Mouse (Mus musculus) B cell, adult 2 months (primary cell): ENCODE results near the gene Snrpd3.
"Not testable (repeated sequence)": the region's sequence is repeated elsewhere in the genome, so short reads cannot be mapped to it uniquely, and the experiment has no call there.

Experiments used
- DNase-seq, 2 experiments: peaks; one replicate each; pipeline ENCODE4 v3.0.0; 2022

Gene Snrpd3

DNA sequence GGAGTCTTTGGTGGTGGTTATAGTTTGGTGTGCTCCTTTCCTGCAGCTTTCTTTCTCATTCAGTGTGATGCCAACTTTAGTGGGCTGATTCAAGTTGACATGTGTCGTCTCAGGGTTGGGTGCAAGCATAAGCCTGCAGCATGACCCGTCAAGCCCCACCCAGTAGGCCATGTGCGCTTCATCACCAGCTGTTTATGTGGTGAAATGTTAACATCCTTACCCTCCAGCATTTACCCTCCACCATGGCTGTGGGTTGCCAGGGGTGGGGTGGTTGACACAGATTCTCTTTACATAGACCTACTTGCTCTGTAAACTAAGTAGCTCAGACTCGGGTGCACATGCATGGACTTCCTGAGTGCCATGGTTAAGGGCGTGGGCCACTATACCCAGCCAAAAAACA, 18.8 kb downstream of the Snrpd3 start:
- DNase-seq: no peak

DNA sequence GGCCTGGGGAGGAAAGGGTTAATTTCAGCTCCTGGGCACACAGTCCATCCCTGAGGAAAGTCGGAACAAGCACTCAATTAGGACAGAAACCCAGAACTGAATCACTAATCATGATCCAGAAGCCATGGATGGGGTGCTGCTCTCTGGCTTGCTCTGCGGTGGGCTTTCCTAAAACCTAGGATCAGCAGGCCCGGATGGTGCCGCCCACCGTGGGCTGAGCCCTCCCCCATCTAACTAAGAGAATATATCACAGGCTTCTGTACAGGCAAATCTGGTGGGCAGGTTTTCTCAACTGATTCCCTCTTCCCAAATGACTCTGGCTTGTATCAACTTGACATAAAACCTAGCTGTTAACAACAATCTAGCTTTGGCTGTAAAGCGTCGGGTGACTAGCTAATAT, 30.6 kb downstream of the Snrpd3 start:
- DNase-seq: no peak

DNA sequence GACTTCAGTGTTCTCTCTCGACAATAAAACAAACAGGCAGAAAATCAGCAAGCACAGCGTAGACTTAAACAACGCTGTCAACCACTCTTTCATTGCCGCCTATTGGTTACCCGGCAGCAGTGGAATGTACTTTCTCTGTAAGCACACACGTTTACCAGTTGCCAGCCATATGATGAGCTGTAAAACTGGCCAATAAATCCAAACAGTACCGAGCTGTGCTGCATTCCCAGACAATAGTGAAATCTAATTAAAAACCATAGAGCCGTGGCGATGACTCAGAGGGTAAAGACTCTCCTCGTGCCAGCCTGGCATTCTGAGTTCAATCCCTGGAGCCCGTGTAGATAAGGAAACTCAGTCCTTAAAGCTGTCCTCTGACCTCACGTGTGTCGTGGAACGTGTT, 31.1 kb downstream of the Snrpd3 start:
- no peak for DNase-seq

DNA sequence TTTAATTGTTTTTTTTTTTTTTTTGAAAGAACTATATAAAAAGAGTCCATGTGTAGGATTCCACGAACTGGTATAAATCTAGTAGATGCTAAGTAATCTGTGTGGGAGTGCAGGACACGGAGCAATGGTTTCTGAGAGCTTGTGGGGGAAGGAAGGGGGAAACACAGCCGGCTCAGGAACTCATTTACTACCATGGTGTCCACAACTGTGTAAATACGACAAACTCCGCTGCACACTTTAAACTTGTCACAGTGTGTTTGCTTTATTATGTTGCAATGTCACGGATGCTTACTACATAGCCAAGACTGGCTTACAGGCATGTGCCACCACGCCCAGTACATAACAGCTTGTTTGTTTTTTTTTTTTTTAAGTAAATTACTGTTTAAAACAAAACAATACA, 32.5 kb downstream of the Snrpd3 start:
- no peak for DNase-seq

DNA sequence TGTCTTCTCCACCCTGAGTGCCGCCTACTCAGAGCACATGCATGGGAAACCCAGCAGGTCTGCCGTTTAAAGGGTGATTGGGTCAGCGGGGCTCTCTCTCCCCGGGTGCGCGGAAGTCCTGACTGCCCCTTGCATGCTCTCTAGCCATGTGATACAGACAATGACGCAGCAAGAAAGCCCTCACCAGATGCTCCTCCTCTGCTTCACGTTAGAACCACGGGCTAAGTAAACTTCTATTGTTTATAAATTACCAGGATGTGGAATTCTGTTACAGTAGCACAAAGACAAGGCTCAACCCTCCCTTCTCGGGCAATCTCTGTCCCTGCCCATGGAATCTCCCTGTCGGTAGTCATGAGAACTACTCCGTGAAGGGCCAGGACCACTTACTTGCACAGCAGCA, 33.8 kb downstream of the Snrpd3 start:
- no peak for DNase-seq

DNA sequence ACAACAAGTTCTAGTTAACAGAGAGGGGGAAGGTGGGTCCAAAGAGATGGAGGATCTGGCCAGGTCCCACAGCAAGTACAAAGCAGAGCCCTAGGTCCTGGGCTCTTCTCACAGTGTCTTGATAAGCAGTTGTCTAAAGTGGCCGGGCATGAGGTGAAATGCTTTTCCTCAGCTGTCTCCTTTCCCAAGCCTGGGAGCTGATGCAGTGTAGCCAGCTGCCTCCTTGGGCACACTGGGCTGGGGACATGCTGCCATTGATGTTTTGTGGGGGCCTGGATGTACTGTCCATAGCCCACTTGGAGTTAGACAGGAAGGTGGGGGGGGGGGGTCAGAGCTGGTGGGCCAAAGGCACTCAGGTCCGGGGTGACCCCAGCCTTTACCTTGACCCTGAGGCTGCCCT, 34.8 kb downstream of the Snrpd3 start:
- no peak for DNase-seq

DNA sequence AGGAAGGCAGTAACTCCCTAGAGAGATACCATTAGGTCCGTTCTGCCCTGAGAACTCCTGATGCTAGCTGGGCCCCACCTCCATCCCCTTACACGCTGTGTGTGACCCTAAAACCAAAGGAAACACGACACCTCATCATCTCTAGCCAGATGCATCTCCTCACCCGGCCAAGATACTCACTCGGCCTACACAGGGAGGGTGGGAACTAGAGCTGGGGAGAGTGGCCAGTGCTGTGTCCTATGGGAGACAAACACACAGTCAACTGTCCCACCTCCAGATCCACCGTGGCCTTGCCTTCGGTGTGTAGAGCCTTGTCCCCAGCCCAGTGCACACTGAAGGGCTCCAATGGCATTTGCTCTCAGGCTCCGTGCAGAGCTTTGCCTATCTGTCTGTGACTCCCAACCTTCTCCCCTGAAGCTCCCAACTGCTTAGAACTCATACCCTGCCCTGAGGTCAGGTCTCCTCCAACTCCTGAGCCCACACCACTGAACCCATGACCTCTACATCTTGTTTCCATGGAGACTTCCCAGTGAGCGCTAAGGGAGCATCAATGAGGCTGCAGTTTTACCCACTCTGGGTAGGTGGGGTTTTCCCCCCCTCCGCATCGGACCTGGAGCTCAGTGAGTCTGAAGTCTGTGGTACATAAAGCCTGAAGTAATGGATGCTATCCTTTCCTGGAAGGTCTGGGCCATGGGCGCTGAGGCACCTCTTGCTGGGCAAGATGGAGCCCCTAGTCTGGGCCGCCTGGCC, 35.5 kb downstream of the Snrpd3 start:
- no peak for DNase-seq

DNA sequence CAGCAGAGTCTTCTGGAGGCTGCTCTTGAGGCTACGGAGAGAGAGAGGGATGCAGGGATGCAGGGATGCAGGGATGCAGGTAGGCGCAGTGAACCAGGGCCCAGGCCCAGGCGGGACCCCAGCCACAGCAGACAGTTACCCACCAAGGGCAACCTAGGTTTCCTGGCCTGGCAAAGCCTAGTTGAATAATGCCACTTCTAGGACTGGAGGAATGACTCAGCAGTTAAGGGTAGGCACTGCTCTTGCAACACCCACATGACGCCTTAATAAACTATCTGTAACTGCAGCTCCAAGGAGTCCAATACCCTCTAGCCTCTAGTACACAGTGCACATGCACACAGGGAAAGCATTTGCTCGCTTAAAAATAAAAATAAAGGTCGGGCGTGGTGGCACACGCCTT, 36.7 kb downstream of the Snrpd3 start:
- no peak for DNase-seq

DNA sequence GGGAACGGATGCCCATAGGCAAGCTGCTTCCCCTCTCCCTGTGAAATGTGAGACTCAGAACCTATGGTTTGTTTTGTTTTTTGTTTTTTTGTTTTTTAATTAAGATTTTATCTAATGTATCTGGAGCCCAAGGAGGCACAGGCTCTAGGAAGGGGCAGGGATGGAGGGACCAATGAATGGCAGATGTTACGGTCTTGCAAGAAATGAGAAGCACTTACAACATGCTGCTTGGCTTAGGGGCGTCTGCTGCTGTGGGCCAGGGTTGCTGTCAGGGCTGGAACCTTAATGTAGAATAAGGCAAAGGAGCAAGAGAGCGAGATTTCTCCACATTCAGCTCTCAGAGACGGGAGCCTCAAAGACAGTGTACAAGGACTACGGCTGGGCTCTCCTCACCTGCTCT, 38.2 kb downstream of the Snrpd3 start:
- no peak for DNase-seq

DNA sequence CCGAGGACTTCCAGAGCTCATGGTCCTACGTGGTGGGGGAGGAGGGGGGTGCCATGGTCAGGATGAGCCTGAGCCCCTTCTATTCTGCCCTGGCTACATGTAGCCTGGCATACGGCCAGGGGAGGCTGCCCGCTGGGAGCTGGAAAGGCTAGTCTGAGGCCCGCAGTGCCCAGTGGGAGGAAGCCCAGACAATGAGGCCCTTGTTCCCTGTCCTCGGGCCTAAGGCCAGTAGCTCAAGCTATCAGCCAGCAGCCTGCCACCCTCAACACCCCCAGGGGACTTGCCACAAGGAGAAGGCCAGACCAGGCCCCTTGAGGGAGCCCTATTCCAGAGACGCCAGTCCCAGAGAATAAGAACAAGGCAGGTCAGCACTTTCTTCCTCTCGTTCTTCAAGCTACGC, 38.7 kb downstream of the Snrpd3 start:
- no peak for DNase-seq

DNA sequence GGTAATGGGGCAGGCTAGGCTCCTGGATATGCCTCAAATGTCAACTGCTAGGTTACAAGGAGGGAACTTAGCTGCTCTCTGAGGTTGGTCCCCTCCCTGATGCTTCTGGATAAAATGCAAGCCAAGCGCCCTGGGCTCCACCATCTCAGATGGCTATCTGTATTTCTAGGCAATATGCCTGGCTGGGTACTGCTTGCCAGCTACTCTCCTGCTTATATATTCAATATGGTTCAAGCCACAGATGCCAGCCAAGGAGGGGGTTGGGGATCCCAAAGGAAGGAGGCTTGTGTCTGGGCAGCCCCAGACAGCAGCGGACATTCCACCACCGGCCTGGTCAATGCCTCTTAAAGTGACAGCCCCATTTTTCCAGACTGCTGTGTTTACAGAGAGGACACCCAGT, 41.2 kb downstream of the Snrpd3 start:
- no peak for DNase-seq

DNA sequence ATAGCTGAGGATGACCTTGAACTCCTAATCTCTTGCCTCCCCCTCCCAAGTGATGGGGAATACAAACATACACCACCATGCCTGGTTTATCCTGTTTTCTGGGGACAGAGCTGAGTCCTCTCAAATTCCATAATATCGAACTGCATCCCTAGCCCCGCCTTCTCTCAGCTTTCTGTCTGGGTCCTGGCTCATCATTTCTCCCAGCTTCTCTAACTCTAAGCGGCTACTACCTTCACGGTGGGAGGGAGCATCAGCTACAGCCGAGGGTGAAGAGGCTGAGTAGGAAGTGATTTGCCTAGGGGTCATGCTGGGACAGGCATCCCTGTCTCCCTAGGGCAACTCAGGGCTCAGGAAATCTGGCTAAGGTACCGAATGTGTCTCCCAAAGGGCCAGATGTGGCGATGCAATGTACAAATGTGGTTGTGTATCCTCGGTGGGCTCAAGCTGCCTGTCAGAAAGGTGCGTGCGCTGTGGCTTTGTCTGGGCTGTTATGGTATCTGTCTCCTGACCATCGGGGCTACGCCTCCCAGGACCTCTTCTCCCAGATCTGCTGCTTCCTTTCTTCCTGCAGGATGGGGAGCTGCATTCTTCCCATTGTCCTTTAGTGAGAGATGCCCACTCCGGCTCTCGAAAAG, 41.8 kb downstream of the Snrpd3 start:
- DNase-seq: no peak

DNA sequence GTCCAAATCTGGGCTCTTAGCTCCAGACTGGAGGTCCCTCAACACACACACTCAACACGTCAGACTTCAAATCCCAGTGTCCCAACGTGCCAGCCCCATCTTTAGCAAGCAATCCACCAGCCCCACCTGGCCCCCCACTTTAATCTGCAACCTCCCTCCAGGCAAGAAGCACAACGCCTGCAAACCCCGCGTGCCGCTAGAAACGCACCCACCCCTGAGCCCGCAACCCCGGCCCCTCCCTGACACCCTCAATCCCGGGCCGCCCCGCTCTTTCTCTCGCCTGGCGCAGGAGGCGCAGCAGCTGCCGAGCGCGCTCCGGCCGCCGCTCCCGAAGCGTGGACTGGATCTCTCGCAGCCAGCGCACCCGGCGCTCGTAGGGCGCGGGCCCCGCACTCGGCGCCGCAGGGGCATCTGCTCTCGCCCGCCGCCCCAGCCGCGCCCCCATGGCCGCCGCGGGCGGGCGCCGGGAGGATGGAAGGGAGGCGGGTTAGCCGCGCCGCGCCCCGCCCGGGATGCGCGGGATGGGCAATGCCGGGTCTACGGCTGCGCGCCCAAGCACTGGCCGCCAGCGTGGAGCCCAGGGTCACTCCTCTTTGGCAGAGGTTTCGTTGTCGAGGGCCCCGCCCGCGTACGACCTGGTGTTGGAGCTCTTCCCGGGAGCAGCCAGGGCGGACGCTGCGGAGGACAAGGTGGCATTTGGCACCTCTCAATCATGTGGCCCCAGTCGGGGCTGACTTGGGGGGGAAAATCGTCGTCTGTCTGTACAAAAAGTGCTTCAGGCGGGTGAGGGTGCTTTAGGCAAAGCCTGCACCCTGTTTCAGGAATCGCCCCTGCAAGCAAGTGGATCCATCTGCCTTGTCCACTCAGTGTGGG, 42.6 kb downstream of the Snrpd3 start, which contains the start of gene Lrrc75b:
Lrrc75b (minus strand) TSS at position 655 of the 873 bp plus-strand sequence.
- peak; percentile 14 to 20 for DNase-seq

DNA sequence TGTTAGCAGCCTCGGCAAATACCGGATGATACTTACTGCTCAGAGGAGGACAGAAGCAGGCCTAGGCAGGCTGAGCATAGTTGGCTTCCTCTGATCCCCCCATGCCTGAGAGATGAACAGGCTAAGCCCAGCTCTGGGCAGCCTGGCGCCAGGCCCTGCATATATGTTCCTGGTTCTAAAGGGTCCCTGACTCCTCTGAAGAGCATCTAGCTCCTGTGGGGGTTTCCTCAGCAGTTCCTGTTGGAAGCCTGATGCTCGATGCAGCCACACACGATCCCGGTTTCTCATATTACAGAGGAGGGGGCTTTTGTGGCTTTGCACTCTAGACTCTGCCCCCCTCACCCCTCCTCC, 43.2 kb downstream of the Snrpd3 start:
- DNase-seq: no peak

DNA sequence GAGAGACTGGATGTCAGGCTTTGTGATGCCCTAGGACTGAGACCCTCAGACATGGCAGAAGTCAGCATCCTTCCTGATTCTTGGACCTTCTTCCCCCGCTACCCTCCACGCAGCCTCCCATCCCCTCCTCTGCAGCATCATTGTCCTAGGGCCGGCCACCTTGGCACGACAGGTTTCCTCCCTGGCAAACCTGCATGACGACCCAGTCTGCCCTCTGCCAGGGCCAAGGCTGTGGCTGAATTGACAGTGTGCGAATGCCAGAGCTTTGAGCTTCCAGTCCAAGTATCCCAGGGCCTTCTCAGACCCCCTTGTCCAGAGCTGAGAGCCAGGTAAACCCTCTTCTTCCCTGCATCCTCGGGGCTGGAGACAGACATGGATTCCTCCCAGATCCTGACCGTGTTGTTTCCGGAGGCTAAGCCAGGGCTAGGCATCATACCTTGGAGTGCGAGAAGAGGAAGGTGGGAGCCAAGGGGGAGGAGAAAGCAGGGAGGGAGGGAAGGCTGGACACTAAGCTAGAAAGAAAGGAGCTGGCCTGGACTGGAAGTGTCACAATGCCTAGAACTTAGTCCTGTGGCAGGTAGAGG, 43.8 kb downstream of the Snrpd3 start, which contains the start of gene Ggt1:
Ggt1 (plus strand) TSS at position 534 of the 584 bp plus-strand sequence.
- DNase-seq: no peak

DNA sequence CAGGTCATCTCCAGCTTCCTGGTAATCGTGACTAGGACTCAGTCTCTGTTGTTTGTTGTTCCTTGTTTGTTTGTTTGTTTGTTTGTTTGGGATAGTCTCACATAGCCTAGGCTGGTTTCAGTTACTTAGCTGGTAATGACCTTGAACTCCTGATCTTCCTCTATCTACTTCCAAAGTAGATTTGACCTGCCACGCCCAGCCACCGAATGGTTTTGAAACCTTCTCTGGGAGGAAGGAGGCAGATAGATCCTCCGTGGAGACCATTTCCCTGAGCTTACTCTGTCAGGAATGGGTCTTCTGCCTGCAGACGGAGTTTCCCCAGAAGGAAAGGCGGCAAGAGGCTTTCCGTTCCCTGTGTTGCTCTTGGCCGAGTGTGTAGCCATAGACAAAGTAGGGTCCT, 45.2 kb downstream of the Snrpd3 start:
- no peak for DNase-seq

DNA sequence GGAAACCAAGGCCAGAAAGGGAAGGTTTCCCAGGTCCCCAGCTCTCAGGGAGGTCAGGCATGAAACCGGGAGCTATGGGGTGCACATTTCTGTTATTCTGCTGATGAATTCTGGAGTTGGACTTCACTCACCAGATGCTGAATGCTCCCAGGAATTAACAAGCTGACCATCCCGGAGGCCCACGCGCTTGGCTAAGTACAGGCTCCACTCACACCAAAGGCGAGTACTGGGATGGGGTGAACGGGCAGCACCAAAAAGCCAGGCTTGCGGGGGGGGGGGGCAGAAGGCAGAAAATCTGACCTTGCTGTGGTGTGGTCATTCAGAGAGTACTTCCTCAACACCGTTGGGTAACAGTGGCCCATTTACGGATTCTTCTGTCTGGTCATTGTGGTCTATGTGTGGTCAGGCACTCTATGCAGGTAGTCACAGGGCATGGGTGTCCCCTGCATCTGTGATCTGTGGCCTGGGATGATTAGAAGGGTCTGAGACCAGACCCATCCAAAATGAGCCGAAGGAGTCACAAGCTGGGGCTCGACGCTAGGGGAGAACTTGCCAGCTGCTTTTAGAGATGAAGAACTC, 47.4 kb downstream of the Snrpd3 start:
- no peak for DNase-seq

DNA sequence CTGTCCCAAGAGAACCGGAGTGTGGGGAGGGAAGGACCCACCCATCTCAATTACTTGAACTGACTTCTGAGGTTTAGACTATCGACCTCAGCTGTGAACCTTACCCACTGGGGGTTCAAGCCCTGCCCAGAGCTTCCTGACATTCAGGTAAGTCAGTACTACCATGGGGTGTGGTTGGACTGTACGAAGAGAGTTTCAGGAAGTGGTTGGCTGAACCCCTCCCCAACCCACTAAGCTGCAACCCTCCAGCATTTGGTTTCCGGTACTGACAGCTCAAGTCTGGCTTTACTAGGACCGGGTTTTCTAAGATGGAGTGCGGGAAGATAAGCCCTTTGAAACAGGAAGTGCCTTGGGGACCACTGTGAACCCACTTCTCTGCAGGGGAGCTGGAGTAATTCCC, 48.1 kb downstream of the Snrpd3 start:
- peak; percentile 52 to 59 for DNase-seq

DNA sequence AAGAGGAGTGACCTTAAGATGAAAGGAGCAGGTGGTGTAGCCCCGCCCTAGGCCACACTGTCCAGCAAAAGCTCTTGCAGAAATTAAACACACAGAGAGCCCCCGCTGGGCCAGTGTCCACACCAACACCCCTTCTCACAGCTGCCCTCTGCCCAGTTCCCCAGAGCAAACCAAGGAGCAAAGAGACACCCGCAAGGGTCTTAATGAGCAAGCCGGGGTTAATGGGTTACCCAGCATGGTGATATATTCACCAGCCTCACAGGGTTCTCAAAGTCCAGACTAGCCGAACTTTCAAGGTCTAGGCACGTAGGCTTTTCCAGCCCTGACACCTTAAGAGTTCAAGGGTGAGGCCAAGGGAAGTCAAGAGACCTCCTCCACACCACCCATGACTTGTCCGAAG, 48.6 kb downstream of the Snrpd3 start:
- no peak for DNase-seq

DNA sequence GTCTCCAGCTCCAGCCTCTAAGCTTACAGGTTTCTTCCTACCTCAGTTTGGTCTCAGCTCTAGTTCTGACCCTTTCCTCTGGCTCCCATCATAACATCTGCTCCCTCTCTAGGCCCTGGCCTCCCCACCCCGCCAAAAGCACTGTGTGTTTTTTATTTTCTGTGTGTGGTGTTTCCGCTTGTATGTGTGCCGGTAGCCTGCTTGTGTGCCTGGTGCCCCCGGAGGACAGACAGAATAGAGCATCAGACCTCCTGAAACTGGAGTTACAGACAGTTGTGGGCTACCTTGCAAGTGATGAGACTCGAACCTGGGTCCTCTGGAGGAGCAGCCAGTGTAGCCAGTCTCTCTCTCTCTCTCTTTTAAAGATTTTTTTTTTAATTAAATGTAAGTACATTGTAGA, 49.0 kb downstream of the Snrpd3 start:
- no peak for DNase-seq

DNA sequence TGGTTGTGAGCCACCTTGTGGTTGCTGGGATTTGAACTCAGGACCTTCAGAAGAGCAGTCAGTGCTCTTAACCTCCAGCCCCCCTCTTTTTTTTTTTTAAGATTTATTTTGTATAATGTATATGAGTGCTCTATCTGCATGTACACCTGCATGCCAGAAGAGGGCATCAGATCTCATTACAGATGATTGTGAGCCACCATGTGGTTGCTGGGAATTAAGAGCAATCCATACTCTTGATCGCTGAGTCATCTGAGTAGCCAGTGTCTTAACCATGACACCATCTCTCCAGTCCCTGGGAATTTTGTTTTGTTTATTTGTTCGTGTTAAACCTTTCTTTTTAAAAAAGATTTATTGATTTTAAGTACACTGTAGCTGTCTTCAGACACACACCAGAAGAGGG, 49.4 kb downstream of the Snrpd3 start:
- DNase-seq: not testable (repeated sequence)

DNA sequence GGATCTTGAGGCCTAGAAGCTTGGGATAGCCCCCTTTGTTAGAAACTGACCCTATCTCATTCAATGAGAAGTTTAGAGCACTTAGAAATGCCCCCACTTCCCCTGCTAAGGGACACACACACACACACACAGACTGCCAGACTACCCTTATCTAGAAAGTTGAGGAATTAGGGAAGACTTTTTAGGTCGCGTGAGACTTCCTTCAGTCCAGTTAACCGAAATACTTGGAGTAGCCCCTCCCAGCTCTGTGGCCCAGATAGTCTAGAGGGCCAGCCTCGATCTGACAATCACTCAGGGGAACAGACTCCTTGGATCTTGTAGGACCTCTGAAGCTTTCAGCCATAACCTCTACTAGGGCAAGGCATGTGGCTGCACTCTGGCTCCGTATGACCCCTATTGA, 50.7 kb downstream of the Snrpd3 start:
- no peak for DNase-seq

DNA sequence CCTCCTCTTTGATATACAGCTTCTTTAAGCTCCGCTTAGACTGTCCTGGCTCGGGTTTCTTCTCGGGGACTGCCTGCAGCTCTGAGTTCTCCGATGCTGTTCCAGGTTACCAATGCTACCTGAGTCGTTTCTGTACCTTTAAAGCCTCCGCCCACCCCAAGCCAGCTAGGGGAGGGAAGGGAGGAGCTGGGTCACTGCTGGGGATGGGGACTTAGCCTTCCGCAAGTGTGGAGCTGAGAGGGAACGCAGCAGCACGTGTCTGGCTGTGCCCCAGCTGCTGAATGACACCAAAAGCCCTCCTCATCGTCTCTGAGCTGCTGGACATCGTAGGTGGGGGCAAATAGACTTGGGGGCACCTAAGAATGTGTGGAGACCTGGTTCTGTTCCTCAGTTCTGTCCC, 51.1 kb downstream of the Snrpd3 start:
- no peak for DNase-seq
